Mouse (Mus musculus) mature B cell (primary cell): ENCODE results near the gene Lclat1.
"Not testable (repeated sequence)": the region's sequence is repeated elsewhere in the genome, so short reads cannot be mapped to it uniquely, and the experiment has no call there.

Experiments
- in situ Hi-C: fragments of 300-500 bp; cut with MboI; formaldehyde crosslinking; loops from 2 replicates; pipeline ENCODE4 v1.14.3; 2019

Gene Lclat1

GRCm38 (mm10) chr17:73238501-73238900 is 130.7 kb downstream of the Lclat1 start:
- in situ Hi-C loops = no loop called here

DNA sequence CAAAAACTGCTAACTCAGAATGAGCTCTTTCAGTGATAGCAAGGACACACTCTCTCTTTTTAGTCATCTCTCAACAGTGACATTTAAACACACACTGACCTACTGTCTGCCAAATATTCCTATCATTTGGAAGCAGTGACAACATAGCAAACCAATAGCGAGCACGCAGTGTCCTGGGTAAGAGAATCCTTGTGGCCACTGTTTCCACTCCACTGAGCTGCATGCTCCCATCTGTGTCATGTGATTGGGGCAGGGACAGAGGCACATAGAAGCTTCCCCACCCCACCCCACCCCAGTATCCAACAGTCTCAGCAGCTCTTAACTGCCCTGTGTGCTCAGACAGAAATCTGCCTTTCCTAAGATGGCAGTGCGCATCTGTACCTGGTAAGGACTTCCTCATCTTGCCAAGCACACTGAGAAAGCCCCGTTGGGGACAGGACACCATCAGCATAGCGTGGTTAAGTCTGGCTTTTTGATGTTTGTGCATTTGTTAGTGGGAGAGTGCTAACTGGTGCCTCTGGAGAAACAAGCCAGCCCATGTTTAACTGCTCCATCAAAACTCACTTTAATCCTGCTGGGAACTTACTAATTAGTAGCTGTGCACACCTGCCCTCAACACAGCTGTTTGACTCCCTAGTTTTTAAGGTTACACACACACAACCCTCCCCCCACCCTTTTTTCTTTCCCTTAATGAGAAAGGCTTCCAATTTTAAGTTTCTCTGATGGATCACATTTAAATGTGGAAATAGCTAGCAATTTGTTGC is 133.5 kb downstream of the Lclat1 start:
- in situ Hi-C loops = no loop called here

DNA sequence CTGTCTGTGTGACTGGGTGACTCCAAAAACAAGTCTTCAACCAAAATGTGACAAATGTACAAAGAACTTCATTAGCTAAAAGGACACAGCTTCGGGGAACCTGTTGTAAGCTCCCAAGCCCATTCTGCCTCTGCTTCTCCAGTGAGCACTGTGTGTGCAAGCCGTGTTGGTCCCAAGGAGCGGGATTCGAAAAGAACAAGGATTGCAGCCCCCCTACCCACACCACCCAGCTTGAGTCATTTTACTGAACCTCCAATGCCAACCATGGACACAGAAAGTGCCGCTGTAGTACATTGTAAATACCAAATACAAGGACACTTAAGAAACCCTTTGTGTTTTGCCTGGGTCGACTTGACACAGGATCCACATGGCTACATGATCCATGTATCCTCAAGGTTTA is 135.9 kb downstream of the Lclat1 start:
- in situ Hi-C loops = no loop called here

DNA sequence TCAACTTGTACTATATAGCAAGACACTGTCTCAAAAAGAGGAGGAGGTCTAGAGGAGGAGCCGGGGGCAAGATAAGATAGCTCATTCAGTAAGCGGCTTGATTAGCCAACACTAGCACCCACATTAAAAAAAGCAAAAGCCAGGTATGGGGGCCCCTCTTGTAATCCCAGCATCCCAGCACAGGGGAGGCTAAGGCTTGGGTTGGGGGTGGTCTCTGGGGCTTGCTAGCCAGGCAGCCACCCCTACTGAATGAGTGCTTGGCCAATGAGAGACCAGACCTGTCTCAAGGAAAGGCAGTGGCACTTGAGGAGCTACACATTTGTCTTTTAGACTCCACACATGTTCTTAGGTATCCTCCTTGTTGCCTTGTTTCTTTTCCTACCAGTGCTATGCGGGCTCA is 136.8 kb downstream of the Lclat1 start:
- in situ Hi-C loops = no loop called here

- in situ Hi-C loops = no loop called here
Measured at GRCm38 (mm10) chr17:73245089-73245684, 137.4 kb downstream of the Lclat1 start.

DNA sequence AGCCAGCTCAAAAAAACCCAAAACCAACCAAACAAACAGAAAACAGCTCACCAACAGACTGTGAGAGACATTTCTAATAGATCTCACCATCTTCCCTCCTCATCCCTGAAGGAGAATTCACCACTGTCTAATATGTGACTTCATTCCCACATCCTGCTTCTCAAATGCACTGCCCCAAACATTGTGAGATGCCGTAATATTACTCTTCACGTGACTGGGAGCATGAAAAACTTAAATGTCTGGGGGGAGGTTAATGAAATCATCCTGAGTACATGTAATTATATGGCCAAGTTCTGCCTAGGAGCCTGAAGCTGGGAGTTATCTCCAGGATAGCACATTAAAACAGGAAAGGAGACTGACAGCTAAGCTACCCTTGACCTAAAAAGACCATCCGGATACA is 138.3 kb downstream of the Lclat1 start:
- in situ Hi-C loops = no loop called here

- in situ Hi-C loops = no loop called here
Measured at GRCm38 (mm10) chr17:73246926-73247325, 139.1 kb downstream of the Lclat1 start.

DNA sequence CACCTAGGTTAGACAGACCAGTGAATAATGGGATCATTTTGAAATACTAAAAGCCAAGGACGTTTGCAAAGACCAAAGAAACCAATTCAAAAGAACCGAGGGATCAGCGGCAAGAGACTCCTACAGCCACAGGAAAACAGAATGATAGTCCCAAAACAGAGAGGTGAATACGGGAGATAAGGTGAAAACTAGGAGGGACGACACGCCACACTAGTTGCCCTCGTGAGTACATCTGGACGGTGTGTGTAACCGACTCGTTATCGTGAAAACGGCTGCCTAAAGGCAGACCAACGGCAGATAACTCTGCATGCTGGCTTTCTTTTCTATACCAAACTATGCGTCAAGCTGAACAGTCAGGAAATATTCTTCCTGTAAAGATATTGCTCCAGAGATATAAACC is 140.0 kb downstream of the Lclat1 start:
- in situ Hi-C loops = no loop called here

DNA sequence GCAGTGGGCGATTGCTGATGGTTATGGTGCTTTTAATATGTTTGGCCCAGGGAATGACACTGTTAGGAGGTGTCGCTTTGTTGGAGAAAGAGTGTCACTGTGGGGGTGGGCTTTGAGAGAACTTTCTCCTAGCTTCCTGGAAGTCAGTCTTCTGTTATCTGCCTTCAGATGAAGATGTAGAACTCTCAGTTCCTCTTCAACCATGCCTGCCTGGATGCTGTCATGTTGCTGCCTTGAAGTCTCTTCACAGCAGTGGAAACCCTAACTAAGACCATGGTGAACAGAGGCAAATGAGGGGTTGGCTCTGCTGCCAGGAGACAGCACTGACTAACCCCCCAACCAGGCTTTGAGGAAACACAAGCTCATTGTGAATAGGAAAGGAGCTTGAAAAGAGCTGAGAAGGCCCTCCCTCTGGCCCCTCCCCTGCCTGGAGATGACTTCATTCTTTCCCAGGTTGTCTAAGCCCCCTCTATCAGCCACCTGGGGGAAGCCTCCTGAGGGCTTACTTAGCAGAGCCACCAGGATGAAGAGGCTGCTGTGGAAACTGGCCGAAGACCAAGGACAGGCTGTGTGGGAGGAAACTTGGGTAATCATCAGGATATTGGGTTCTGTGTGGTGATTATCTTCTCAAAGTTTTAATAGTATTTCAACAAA is 142.8 kb downstream of the Lclat1 start:
- in situ Hi-C loops = no loop called here

- in situ Hi-C loops = no loop called here
Measured at GRCm38 (mm10) chr17:73251142-73251502, 143.3 kb downstream of the Lclat1 start.

DNA sequence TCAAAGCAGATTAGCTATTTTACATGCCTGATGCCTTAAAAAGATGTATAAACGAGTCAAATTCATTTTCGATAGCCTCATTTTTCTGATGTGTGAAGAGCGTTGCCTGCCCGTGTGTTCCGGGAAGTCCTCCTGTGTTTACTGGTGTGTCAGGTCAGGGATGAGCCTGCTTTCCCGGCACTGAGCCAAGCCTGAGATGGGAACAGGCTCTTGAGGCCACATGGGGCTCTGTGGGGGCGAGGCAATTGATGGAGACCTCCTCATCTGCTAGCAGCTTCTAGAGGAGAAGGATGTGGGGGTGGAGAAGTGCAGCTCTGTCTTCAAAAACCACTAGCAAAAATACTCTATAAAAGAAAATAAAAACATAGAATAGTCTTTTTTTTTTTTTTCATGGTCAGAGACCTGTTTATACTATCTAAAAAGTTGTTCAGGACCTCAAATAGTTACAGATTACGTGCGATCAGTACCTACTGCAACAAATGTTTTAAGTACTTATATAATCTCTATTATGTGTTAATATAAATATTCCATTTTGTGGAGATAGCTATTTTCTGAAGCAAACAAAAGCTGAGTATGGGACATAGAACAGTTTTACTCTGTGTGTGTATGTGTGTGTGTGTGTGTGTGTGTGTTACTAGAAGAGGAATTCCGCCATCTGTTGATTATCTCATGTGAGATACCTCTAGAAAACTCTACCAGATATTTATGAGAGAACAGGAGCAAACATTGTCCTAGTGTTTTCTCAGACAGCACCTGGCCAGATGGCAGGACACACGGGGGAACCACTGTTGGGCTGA is 144.2 kb downstream of the Lclat1 start:
- in situ Hi-C loops = no loop called here

GRCm38 (mm10) chr17:73253291-73253969 is 145.6 kb downstream of the Lclat1 start:
- in situ Hi-C loops = no loop called here

DNA sequence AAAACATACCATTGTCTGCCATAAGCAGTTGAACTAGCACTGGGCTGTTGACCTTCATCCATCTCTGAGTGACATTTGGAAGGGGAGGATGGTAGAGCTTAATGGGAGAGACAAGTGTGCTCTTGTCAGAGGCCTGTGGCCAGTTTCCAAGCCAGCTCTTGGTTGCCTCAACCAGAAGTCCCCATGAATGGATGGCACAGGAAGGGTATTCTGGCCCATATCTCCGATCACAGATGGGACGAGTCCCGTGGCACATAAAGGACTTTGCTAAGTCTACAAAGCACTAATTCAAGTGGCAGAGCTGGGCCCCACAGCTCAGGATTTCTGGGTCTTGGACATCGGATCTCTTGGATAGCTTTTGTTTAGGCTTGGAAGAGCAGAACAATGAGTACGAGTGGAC is 148.0 kb downstream of the Lclat1 start:
- in situ Hi-C loops = no loop called here

DNA sequence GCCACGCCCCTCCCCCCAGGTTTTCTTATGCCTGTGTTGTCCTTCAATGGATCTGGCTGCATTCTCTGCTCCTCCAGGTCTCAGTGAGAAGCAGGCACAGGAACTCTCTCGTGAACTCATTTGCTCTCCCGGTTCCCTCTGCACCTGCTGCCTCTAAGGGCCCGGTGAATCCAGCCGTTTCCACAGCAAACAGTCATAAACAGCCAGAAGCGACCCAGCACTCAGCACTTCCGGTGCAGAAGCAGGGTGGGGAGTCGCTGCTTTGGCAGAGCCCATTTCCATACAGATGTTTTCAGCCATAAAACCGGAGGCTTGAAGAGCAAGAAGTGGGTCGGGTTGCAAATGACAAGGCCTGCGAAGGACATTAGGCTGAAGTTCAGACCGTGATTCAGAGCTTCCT is 150.8 kb downstream of the Lclat1 start:
- in situ Hi-C loops = no loop called here

DNA sequence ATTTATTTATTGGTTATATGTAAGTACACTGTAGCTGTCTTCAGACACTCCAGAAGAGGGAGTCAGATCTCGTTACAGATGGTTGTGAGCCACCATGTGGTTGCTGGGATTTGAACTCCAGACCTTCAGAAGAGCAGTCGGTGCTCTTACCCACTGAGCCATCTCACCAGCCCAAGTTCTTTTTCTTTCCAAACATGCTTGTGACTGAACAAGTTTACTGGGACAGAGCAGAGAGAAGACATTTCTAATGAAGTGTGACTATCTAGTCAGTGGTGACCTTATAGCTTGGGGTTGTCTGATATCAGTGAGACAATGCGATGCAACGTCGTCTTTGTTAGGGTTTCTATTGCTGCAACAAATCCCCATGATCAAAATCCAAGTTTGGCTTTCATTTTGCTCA is 151.5 kb downstream of the Lclat1 start:
- in situ Hi-C loops = not testable (repeated sequence)

GRCm38 (mm10) chr17:73262558-73262957 is 154.8 kb downstream of the Lclat1 start:
- in situ Hi-C loops = no loop called here

DNA sequence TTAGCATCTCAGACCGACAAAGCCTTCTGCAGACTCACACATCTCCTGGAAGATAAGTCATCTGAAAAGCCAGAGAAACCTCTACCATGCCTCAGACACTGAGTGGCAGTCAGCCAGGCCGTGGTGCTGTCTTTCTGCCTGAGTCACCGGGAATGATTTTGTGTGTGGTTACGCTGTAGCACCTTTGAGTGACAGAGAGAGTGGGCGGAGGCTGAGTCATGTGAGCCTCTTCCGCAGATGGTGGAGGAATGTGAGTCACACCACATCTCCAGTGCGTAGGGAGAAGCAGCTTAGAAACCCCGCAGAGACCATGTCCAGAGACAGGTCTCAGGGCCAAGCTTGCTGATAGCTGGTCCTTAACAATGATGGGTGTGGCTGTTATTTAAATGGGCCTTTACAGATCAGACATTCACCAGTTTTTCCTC is 155.3 kb downstream of the Lclat1 start:
- in situ Hi-C loops = no loop called here

DNA sequence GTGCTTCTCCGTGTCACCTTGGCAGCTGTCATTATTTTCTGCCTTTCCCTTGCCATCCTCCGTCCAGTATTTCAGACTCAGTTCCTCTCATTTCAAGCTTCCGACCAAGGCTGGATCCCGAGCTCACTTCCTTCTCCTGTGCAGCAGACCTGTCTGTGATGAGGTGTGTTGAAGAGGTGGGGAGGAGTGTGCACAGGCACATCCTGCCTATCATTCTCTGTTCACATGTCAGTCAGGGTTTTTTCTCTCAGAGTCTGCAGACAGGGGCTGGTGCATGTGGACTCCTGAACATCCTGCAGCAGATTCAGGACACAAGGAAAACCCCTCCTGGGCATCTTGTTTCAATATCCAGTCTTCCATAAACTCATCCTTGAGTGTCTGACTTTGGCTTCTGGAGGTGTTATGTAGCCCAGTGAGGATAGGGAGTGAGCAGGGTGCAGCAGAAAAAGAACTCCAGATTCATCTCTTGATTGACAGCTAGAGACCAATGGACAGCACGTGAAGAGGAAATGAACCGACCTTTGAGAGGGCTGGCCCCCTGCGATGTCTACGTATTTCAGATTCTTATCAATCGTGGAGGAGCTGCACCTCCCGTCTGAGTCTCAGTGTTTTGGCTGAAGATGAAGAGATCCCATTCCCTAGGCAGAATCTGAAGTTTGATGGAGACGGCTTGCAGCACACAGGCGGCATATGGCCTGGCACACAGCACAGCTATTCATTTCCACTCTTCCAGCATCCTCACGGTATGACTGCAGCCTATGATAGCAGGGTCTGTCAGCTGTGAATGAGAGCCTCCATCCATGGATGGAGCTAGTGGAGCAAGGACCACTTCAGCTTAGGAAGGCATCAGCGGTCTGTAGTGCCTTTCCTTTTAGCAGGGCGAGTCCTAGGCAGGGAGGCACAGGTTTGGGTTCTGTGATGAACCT is 163.3 kb downstream of the Lclat1 start:
- in situ Hi-C loops = loop anchor here (10.0 kb wide), 1 partner anchor 166 kb away; the partner anchor contains the start of gene Lclat1

- in situ Hi-C loops = loop anchor here (10.0 kb wide), 1 partner anchor 167 kb away; the partner anchor contains the start of gene Lclat1
Measured at GRCm38 (mm10) chr17:73271797-73272600, 164.2 kb downstream of the Lclat1 start.

GRCm38 (mm10) chr17:73273809-73274208 is 166.0 kb downstream of the Lclat1 start:
- in situ Hi-C loops = loop anchor here (10.0 kb wide), 1 partner anchor 169 kb away; the partner anchor contains the start of gene Lclat1
